Mouse (Mus musculus) liver, embryonic 13.5 days (tissue): ENCODE measurements around the gene Nr1d1. TPM values are rescaled to one million over a fixed set of nuclear protein-coding genes. Genes with fewer than 3 reads are reported as not detected.

ENCODE experiments used
- ATAC-seq: fragments of 200-750 bp; cut with Nextera tagmentation; 2 replicates; pipeline ENCODE4 v1.8.0; 2017; ENCODE audit warnings: low read depth, mild to moderate bottlenecking, moderate number of reproducible peaks, moderate library complexity
- DNase-seq: peaks from one replicate; pipeline ENCODE4 v3.0.0; 2022
- H3K27ac ChIP-seq: fragments of 300-500 bp; sonication (generic); 2 replicates; pipeline ENCODE4 v1.5.1; 2015; ENCODE audit warnings: moderate library complexity, mild to moderate bottlenecking, inconsistent platforms
- H3K27me3 ChIP-seq: fragments of 300-500 bp; sonication (generic); 2 replicates; pipeline ENCODE4 v1.6.1; 2015; ENCODE audit warnings: mild to moderate bottlenecking, inconsistent platforms
- H3K36me3 ChIP-seq: fragments of 300-500 bp; sonication (generic); 2 replicates; pipeline ENCODE4 v1.6.1; 2015; ENCODE audit warnings: mild to moderate bottlenecking, inconsistent platforms
- H3K4me1 ChIP-seq: fragments of 300-500 bp; sonication (generic); replicated peaks from 2 replicates; pipeline ENCODE4 v1.6.1; 2015; ENCODE audit warnings: inconsistent platforms
- H3K4me2 ChIP-seq: fragments of 300-500 bp; sonication (generic); 2 replicates; pipeline ENCODE4 v1.6.1; 2015; ENCODE audit warnings: inconsistent platforms, mild to moderate bottlenecking, moderate library complexity
- H3K4me3 ChIP-seq: fragments of 300-500 bp; sonication (generic); replicated peaks from 2 replicates; pipeline ENCODE4 v1.5.1; 2015; ENCODE audit warnings: mild to moderate bottlenecking, inconsistent platforms
- H3K9ac ChIP-seq: fragments of 300-500 bp; sonication (generic); 2 replicates; pipeline ENCODE4 v1.6.1; 2015; ENCODE audit warnings: mild to moderate bottlenecking, inconsistent platforms
- H3K9me3 ChIP-seq: fragments of 300-500 bp; sonication (generic); replicated peaks from 2 replicates; pipeline ENCODE4 v1.6.1; 2016; ENCODE audit warnings: inconsistent platforms
- WGBS: fragments of 180-500 bp; shearing (Covaris S2); methylation state at CpG from one replicate; pipeline ENCODE4 v1.1.7; 2015; ENCODE audit not compliant: insufficient replicate concordance; 5-methylcytosine and 5-hydroxymethylcytosine counted together
- polyA plus RNA-seq: library from polyadenylated mRNA; unstranded; fragments of >200 nt; fragmentation: Nextera tagmentation; extraction: Ambion mirVana; gene quantifications from 2 replicates; pipeline ENCODE4 v1.2.1, GENCODE M21; 2015

Nr1d1 gene
- polyA plus RNA-seq, 1 experiment from 2014 or later, result 0.59 TPM

DNA sequence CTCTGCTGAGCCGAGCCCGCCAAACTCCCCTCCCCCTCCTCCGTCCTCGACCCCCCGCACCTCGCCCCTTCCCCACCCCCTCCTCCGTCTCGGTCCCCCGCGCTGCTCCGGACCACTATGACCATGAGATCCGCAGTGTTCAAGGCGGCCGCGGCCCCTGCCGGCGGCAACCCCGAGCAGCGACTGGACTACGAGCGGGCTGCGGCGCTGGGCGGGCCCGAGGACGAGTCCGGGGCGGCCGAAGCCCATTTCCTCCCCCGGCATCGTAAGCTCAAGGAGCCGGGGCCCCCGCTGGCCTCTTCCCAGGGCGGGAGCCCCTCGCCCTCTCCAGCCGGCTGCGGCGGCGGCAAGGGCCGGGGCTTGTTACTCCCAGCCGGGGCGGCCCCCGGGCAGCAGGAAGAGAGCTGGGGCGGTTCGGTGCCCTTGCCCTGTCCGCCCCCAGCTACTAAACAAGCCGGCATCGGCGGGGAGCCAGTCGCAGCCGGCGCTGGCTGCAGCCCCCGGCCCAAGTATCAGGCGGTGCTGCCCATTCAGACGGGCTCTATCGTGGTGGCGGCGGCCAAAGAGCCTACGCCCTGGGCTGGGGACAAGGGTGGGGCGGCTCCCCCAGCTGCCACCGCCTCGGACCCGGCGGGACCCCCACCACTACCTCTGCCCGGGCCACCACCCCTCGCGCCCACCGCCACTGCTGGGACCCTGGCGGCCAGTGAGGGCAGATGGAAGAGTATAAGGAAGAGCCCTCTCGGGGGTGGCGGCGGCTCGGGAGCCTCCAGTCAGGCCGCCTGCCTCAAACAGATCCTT, 20.8 kb upstream of the Nr1d1 start:
- Histone ChIP-seq H3K27ac (peak overlapping the region; percentile 97), H3K9me3 (no peaks in the 10 kb centered on the region), H3K4me2 (peak overlapping the region; percentile 99), H3K36me3 (peaks cover 26% of the 10 kb centered on the region), H3K4me3 (peak overlapping the region; percentile 99), H3K9ac (peak overlapping the region; percentile 99), H3K4me1 (peaks cover 65% of the 10 kb centered on the region), H3K27me3 (no peaks in the 10 kb centered on the region)
- ATAC-seq (peak; percentile 64), DNase-seq (peak; percentile 40)
- under 1% methylated on average over 67 of the region's 74 CpGs for WGBS

DNA sequence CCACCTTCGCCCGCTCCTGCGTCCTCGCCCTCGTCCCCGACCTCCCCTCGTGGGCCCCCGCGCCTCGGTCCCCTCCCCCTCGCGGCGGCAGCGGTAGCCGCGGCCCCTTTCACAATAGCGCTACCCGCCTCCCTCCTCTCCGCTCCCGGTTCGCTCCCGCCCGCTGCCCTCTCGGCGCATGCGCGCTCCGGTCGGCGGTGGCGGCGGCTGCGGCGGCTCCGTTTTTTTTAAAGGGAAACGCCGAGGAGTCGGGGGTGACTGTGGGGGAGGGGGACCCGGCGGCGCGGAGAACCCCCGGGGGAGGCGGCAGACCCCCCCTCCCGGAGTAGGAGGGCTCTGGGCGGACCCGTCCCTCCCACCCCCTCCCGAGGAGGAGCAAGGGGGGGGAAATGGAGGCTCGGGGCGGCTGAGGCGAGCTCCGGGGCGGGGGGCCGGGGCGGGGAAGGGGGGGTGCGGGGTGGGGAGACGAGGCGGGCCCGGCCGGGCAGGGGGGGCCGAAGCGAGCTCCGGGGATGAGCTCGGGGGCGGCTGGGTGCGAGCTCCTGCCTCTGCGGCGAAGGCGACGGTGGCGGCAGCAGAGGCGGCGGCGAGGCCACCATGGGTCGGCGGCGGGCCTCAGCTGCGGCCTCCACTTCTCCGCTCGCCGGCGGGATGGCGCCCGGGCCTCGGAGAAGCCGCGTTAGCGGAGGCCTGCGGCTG, 20.0 kb upstream of the Nr1d1 start, which contains the start of gene Msl1:
Msl1 (plus strand) TSS at position 502 of the 699 bp plus-strand sequence.
- peaks cover 19% of the 10 kb centered on the region for H3K36me3 ChIP-seq
- H3K9me3 ChIP-seq, result no peaks in the 10 kb centered on the region
- peak within 1 kb of the TSS; percentile 97 for H3K27ac ChIP-seq
- under 1% methylated on average over 55 of the region's 89 CpGs for WGBS
- peak within 1 kb of the TSS; percentile 99 for H3K9ac ChIP-seq
- H3K4me2 ChIP-seq, result peak within 1 kb of the TSS; percentile 99
- no peaks in the 10 kb centered on the region for H3K27me3 ChIP-seq
- DNase-seq (peak; percentile 79), ATAC-seq (peak; percentile 72)
- H3K4me3 ChIP-seq, result peak within 1 kb of the TSS; percentile 99
- H3K4me1 ChIP-seq, result peaks cover 73% of the 10 kb centered on the region

DNA sequence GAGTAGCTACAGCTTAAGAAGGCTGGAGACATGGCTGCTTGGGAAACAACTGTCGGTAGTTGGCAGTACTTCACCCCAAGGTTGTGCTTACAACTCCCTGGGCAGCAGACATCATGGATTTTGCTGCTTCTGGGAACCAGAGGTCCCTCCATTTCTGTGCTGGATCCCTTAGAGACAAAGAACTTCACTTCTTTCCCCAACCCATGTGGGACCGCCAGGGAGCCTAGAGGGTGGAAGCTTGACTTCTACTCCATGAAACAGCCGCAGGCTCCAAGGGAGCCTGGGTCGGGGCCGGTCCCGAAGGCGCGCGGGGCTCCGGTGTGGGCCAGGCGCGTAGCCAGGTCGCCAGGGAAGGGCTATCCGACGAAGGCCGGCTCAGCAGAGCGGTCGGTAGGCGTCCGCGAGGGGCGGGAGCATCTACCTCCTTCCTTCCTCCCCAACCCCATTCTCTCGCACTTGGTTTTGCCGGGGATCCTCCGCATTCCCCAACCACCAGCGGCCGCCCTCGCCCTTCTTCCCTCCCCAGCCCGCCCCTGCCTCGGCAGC, 19.4 kb upstream of the Nr1d1 start:
- no peaks in the 10 kb centered on the region for H3K9me3 ChIP-seq
- peak overlapping the region; percentile 97 for H3K27ac ChIP-seq
- peak overlapping the region; percentile 99 for H3K4me3 ChIP-seq
- no peaks in the 10 kb centered on the region for H3K27me3 ChIP-seq
- H3K9ac ChIP-seq, result peak overlapping the region; percentile 99
- peak overlapping the region; percentile 99 for H3K4me2 ChIP-seq
- H3K4me1 ChIP-seq, result peaks cover 79% of the 10 kb centered on the region
- ATAC-seq, result peak; percentile 70
- WGBS, result under 1% methylated on average over 28 of the region's 30 CpGs
- peak; percentile 71 for DNase-seq
- peaks cover 12% of the 10 kb centered on the region for H3K36me3 ChIP-seq

DNA sequence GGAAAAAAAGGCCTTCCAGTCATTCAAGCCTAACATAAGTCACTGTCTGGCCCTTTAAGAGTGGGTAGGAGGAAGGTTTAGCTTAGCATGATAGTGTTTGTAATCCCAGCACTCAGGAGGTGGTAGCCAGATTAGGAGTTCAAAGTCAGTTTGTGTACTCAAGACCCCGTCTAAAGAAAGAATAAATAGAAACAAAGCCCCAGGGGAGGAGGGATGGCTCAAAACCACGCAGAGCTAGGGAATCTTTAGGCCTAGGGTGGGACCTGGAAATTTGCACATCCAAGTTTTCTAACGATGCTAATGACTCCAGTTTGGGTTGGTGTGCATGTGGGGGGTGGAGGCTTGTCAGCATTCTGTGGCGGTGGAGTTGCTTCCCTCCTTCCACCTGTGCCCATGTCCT, 16.9 kb upstream of the Nr1d1 start:
- Histone ChIP-seq H3K4me3 (no peak overlapping the region), H3K36me3 (no peaks in the 10 kb centered on the region), H3K27me3 (no peaks in the 10 kb centered on the region), H3K4me1 (peaks cover 84% of the 10 kb centered on the region), H3K9me3 (no peaks in the 10 kb centered on the region), H3K4me2 (no peak overlapping the region), H3K27ac (peak overlapping the region; percentile 2; the same call in 1 of the 2 replicates), H3K9ac (no peak overlapping the region; the same call in 1 of the 2 replicates)
- WGBS, result 40% methylated on average over 4 of the region's 4 CpGs
- ATAC-seq (no peak), DNase-seq (no peak)

DNA sequence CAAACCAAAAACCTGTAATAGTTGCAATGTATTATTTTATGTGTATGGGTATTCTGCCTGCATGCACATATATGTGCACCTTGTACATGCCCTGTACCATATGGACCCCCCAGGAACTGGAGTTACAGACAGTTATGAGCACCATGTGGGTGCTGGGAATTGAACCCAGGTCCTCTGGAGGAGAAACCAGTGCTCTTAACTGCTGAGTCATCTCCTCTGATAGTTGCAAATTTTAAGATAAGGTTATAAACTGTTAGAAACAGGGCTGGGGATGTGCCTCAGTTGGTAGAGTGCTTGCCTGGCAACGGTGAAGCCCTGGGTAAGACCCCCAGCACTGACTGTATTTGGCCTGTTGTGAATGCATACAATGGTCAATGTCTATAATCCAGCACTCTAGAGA, 16.3 kb upstream of the Nr1d1 start:
- Histone ChIP-seq H3K4me2 (no peak overlapping the region), H3K36me3 (no peaks in the 10 kb centered on the region), H3K4me1 (peaks cover 83% of the 10 kb centered on the region), H3K4me3 (no peak overlapping the region), H3K27ac (no peak overlapping the region), H3K9me3 (no peaks in the 10 kb centered on the region), H3K9ac (no peak overlapping the region), H3K27me3 (no peaks in the 10 kb centered on the region)
- ATAC-seq, result no peak
- DNase-seq, result no peak
- WGBS, result 76% methylated on average over 1 of the region's 1 CpGs

DNA sequence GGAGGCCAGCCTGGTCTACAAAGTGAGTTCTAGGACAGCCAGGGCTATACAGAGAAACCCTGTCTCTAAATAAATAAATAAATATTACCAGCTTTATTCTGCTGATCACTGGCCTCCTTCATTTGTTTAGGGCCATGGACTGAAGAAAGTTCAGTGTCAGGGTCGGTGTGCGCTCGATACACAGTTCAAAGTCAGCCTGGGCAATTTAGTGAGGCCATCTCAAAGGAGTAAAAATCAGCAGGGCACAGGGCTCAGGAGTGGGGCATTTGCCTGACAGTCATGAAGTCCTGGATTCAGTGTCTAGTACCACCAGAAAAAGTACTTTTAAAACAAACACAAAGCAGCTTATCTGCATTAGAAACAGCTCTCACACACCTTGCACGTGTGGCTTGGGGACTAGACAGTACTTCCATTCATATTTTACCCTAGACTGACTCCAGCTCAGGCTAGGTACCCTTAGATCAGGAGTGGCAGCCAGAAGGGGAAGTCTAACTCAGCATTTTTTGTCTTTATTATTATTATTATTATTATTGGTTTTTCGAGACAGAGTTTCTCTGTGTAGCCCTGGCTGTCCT, 15.6 kb upstream of the Nr1d1 start:
- peaks cover 84% of the 10 kb centered on the region for H3K4me1 ChIP-seq

DNA sequence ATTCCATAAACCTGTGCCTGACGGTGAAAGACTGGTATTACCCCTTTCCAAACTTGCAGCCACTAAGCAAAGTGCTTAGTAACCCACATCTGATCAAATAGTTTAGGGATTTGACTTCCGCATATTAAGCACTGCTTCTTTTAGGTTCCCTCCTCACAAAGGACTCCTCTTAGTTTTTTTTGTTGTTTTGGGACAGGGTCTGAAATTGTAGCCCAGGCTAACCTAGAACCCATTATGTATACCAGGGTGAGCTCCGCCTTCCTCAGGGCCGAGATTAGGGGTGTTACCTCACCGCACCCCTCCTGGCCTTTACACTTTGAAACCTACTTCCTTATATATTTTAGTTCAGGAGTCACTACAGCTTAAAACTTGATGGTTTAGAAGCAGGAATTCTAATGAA, 14.7 kb upstream of the Nr1d1 start:
- Histone ChIP-seq H3K36me3 (no peaks in the 10 kb centered on the region), H3K9me3 (no peaks in the 10 kb centered on the region), H3K27ac (peak overlapping the region; percentile 80; the same call in 1 of the 2 replicates), H3K4me1 (peaks cover 93% of the 10 kb centered on the region), H3K4me3 (peak overlapping the region; percentile 58), H3K9ac (peak overlapping the region; percentile 70), H3K27me3 (0 out of 2 replicates have a peak, but pooled peaks cover 3% of the 10 kb centered on the region), H3K4me2 (peak overlapping the region; percentile 81)
- DNase-seq (no peak), ATAC-seq (no peak)
- 21% methylated on average over 5 of the region's 5 CpGs for WGBS

More for the DNA sequence above, 15.6 kb upstream of the Nr1d1 start:
- H3K9me3 ChIP-seq, result no peaks in the 10 kb centered on the region
- no peaks in the 10 kb centered on the region for H3K36me3 ChIP-seq
- H3K27me3 ChIP-seq, result 0 out of 2 replicates have a peak, but pooled peaks cover under 1% of the 10 kb centered on the region
- no peak overlapping the region for H3K9ac ChIP-seq
- no peak overlapping the region for H3K4me2 ChIP-seq
- no peak overlapping the region for H3K4me3 ChIP-seq
- no peak for DNase-seq
- 79% methylated on average over 5 of the region's 5 CpGs for WGBS
- no peak for ATAC-seq
- H3K27ac ChIP-seq, result no peak overlapping the region

DNA sequence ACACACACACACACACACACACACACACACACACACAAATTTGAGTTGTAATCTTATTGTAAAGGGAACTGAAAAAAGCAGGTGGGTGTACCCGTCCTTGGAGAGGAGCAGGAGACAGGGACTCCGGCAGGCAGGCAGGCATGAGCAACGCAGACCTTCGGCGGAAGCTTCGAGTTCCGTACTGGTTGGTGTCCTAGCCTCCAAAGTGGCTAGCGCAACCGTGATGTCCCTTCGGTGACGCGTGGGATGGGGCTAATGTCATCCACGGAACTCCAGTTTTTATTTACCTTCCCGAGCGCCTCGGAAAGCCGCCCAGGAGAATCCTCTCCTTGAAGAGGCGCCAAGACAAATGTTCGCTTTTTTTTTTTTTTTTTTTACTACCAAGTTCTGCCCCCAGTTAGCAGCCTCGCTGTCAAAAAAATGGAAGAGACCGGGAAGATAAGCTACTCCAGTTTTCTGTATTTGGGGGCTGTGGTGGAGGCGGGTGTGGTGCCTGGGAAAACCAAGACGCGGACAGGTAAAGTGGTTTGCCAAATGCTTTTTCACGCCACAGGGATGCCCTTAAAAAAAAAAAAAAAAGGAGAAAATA, 14.2 kb upstream of the Nr1d1 start:
- no peaks in the 10 kb centered on the region for H3K36me3 ChIP-seq
- H3K27ac ChIP-seq, result peak overlapping the region; percentile 80
- H3K27me3 ChIP-seq, result 0 out of 2 replicates have a peak, but pooled peaks cover 3% of the 10 kb centered on the region
- peaks cover 94% of the 10 kb centered on the region for H3K4me1 ChIP-seq
- ATAC-seq, result peak; percentile 38; the same call in 1 of the 2 replicates
- H3K4me3 ChIP-seq, result peak overlapping the region; percentile 58
- peak overlapping the region; percentile 81 for H3K4me2 ChIP-seq
- no peaks in the 10 kb centered on the region for H3K9me3 ChIP-seq
- no peak for DNase-seq
- WGBS, result 2% methylated on average over 25 of the region's 25 CpGs
- H3K9ac ChIP-seq, result peak overlapping the region; percentile 70

DNA sequence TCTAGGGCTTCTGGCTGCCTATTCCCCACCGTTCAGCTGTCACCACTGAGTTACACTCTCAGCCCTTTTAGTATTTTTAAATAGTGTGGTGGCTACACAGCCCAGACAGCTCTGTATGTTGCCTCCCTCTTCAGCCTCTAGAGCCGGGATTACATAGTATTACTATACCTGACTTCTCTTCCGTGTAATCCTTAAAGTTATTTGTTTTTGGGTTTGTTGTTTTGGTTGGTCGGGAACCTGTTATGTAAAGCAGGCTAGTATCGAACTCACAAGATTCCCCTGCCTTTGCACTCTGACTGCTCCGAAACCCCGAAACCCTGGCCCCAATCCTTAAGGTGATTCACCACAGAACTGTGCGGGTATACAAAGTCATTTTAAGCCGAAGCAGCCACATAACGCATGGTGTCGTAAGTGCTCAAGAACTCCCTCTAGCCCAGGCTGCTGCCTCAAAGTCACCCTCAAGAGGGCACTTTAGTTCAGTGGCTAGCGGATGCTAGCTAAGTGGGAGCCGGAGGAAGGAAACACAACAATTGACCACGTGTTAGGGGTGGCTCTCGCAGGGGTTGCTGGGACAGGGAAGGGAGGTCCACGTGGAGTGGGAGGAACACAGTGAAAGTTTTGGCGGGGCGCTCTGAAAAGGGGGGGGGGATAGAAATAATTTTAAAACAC, 13.6 kb upstream of the Nr1d1 start:
- Histone ChIP-seq H3K9ac (peak overlapping the region; percentile 70), H3K4me2 (peak overlapping the region; percentile 81), H3K36me3 (no peaks in the 10 kb centered on the region), H3K9me3 (no peaks in the 10 kb centered on the region), H3K27ac (peak overlapping the region; percentile 80), H3K27me3 (0 out of 2 replicates have a peak, but pooled peaks cover 3% of the 10 kb centered on the region), H3K4me1 (peaks cover 94% of the 10 kb centered on the region), H3K4me3 (peak overlapping the region; percentile 58)
- DNase-seq (peak; percentile 79), ATAC-seq (peak; percentile 81)
- 10% methylated on average over 18 of the region's 18 CpGs for WGBS

DNA sequence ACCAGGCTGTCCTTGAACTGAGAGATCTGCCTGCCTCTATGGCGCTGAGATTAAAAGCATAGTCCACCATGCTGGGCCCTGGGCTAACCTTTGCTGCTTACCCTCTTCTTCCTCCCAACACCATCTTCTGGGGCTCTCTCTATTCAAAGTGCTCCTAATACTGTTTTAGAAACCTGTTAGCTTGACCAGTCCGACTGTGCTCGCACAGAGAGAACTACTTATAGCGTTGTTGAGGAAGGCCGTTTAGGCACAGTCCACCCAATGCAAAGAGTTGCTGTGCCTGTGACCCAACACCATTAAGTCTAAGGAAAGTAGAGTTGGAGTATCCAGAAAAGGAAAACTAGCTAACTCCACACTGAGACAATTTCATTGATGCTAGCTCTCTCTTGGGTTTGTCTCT, 13.0 kb upstream of the Nr1d1 start:
- 0 out of 2 replicates have a peak, but pooled peaks cover 3% of the 10 kb centered on the region for H3K27me3 ChIP-seq
- peak overlapping the region; percentile 70 for H3K9ac ChIP-seq
- H3K36me3 ChIP-seq, result no peaks in the 10 kb centered on the region
- DNase-seq, result no peak
- 87% methylated on average over 5 of the region's 5 CpGs for WGBS
- no peak overlapping the region for H3K4me3 ChIP-seq
- H3K9me3 ChIP-seq, result no peaks in the 10 kb centered on the region
- peak overlapping the region; percentile 80 for H3K27ac ChIP-seq
- H3K4me1 ChIP-seq, result peaks cover 94% of the 10 kb centered on the region
- no peak for ATAC-seq
- peak overlapping the region; percentile 81 for H3K4me2 ChIP-seq
